Mouse (Mus musculus) MEL (cell line): ENCODE data around the gene Zfp638. TPM values are rescaled to one million over a fixed set of nuclear protein-coding genes. Genes with fewer than 3 reads are reported as not detected.

Source experiments
- DNase-seq: peaks from one replicate; pipeline ENCODE4 v3.0.0; 2011; ENCODE audit warnings: low read depth, low spot score
- H3K27ac ChIP-seq: 2 replicates; pipeline ENCODE4 v1.5.1; 2012; ENCODE audit warnings: low read depth, mild to moderate bottlenecking, control low read depth, low read length, moderate library complexity; ENCODE audit not compliant: control insufficient read depth
- H3K27me3 ChIP-seq, 2 experiments: fragments of 150-350 bp in 1 of 2; sonication (generic) in 1 of 2; 2 replicates each; pipeline ENCODE4 v1.6.1; 2012; ENCODE audit warnings: low read length in 2 of 2, mild to moderate bottlenecking in 2 of 2, improper control_type of control experiment in 1 of 2, moderate library complexity in 1 of 2; ENCODE audit not compliant: insufficient read depth in 2 of 2, control insufficient read depth in 1 of 2
- H3K36me3 ChIP-seq, 2 experiments: 2 replicates each; pipeline ENCODE4 v1.6.1; 2012 to 2014; ENCODE audit warnings: low read length in 2 of 2, improper control_type of control experiment in 1 of 2, inconsistent platforms in 1 of 2, mild to moderate bottlenecking in 1 of 2; ENCODE audit not compliant: insufficient read depth in 2 of 2, control insufficient read depth in 1 of 2
- H3K4me1 ChIP-seq, 2 experiments: fragments of 150-350 bp in 1 of 2; sonication (generic) in 1 of 2; 2 replicates each; pipeline ENCODE4 v1.6.1; 2012; ENCODE audit warnings: low read length in 2 of 2, improper control_type of control experiment in 1 of 2, mild to moderate bottlenecking in 1 of 2; ENCODE audit not compliant: insufficient read depth in 2 of 2, control insufficient read depth in 1 of 2
- H3K4me3 ChIP-seq, 2 experiments: fragments of 150-350 bp in 1 of 2; sonication (generic) in 1 of 2; 2 replicates each; pipeline ENCODE4 v1.5.1; 2012; ENCODE audit warnings: low read depth in 2 of 2, low read length in 2 of 2, mild to moderate bottlenecking in 2 of 2, moderate library complexity in 2 of 2, control low read depth in 1 of 2, improper control_type of control experiment in 1 of 2; ENCODE audit not compliant: control insufficient read depth in 1 of 2, insufficient read depth in 1 of 2
- H3K79me2 ChIP-seq: 2 replicates; pipeline ENCODE4 v1.6.1; 2012; ENCODE audit warnings: mild to moderate bottlenecking, low read length, moderate library complexity; ENCODE audit not compliant: control insufficient read depth, poor library complexity, insufficient read depth
- H3K9ac ChIP-seq: 2 replicates; pipeline ENCODE4 v1.6.1; 2012; ENCODE audit warnings: low read depth, mild to moderate bottlenecking, control low read depth, low read length, moderate library complexity; ENCODE audit not compliant: control insufficient read depth, poor library complexity, severe bottlenecking
- H3K9me3 ChIP-seq: fragments of 150-350 bp; sonication (generic); replicated peaks from 2 replicates; pipeline ENCODE4 v1.6.1; 2012; ENCODE audit warnings: mild to moderate bottlenecking, low read length, improper control_type of control experiment, moderate library complexity; ENCODE audit not compliant: insufficient read depth
- BHLHE40 ChIP-seq: IDR thresholded peaks from 2 replicates; pipeline ENCODE4 v1.6.1; 2012; ENCODE audit warnings: low read depth, mild to moderate bottlenecking, inconsistent platforms, low read length, improper control_type of control experiment, borderline replicate concordance
- CHD2 ChIP-seq: IDR thresholded peaks from 2 replicates; pipeline ENCODE4 v1.6.1; 2011; ENCODE audit warnings: low read length, improper control_type of control experiment
- CTCF ChIP-seq, 3 experiments: IDR thresholded peaks in 2 of 3; conservative IDR thresholded peaks in 1 of 3; 2 replicates each; pipeline ENCODE4 v1.5.1; 2011 to 2012; ENCODE audit warnings: low read length in 3 of 3, low read depth in 2 of 3, mild to moderate bottlenecking in 2 of 3, improper control_type of control experiment in 1 of 3, inconsistent platforms in 1 of 3, mixed read lengths in 1 of 3, moderate library complexity in 1 of 3; ENCODE audit not compliant: control insufficient read depth in 1 of 3, insufficient read depth in 1 of 3, poor library complexity in 1 of 3, severe bottlenecking in 1 of 3
- E2F4 ChIP-seq: IDR thresholded peaks from 2 replicates; pipeline ENCODE4 v1.6.1; 2011; ENCODE audit warnings: low read depth, low read length, improper control_type of control experiment, borderline replicate concordance
- ELF1 ChIP-seq: IDR thresholded peaks from 2 replicates; pipeline ENCODE4 v1.6.1; 2014; ENCODE audit warnings: low read depth, mild to moderate bottlenecking, inconsistent platforms, low read length, improper control_type of control experiment, moderate library complexity
- EP300 ChIP-seq, 2 experiments: IDR thresholded peaks; 2 replicates each; pipeline ENCODE4 v1.6.1; 2011; ENCODE audit warnings: improper control_type of control experiment in 2 of 2, low read length in 2 of 2, low read depth in 1 of 2, mild to moderate bottlenecking in 1 of 2
- GABPA ChIP-seq: IDR thresholded peaks from 2 replicates; pipeline ENCODE4 v1.6.1; 2012; ENCODE audit warnings: low read depth, mild to moderate bottlenecking, inconsistent platforms, low read length, improper control_type of control experiment, moderate library complexity
- GATA1 ChIP-seq: IDR thresholded peaks from 2 replicates; pipeline ENCODE4 v1.6.1; 2011; ENCODE audit warnings: low read depth, low read length, improper control_type of control experiment
- JUND ChIP-seq: IDR thresholded peaks from 2 replicates; pipeline ENCODE4 v1.6.1; 2011; ENCODE audit warnings: low read depth, mild to moderate bottlenecking, improper control_type of control experiment, low read length
- KAT2A ChIP-seq: conservative IDR thresholded peaks from 2 replicates; pipeline ENCODE4 v1.6.1; 2012; ENCODE audit warnings: low read depth, low read length, improper control_type of control experiment, inconsistent platforms
- MAFK ChIP-seq: IDR thresholded peaks from 2 replicates; pipeline ENCODE4 v1.6.1; 2011; ENCODE audit warnings: low read depth, mild to moderate bottlenecking, low read length, improper control_type of control experiment, borderline replicate concordance
- MAX ChIP-seq: IDR thresholded peaks from 2 replicates; pipeline ENCODE4 v1.6.1; 2011; ENCODE audit warnings: low read length, improper control_type of control experiment
- MAZ ChIP-seq: IDR thresholded peaks from 2 replicates; pipeline ENCODE4 v1.6.1; 2012; ENCODE audit warnings: low read depth, mild to moderate bottlenecking, inconsistent platforms, low read length, improper control_type of control experiment
- MEF2A ChIP-seq: IDR thresholded peaks from 2 replicates; pipeline ENCODE4 v1.6.1; 2014; ENCODE audit warnings: low read depth, mild to moderate bottlenecking, inconsistent platforms, low read length, improper control_type of control experiment; ENCODE audit not compliant: poor library complexity, insufficient replicate concordance, severe bottlenecking; ENCODE audit errors: extremely low read depth
- MYB ChIP-seq: IDR thresholded peaks from 2 replicates; pipeline ENCODE4 v1.6.1; 2011; ENCODE audit warnings: mild to moderate bottlenecking, low read depth, low read length, improper control_type of control experiment
- NELFE ChIP-seq: IDR thresholded peaks from 2 replicates; pipeline ENCODE4 v1.6.1; 2011; ENCODE audit warnings: low read depth, low read length, improper control_type of control experiment
- POLR2A ChIP-seq, 2 experiments: IDR thresholded peaks; 2 replicates each; pipeline ENCODE4 v1.6.1; 2011 to 2012; ENCODE audit warnings: low read length in 2 of 2, mild to moderate bottlenecking in 2 of 2, control low read depth in 1 of 2, improper control_type of control experiment in 1 of 2, low read depth in 1 of 2, moderate library complexity in 1 of 2; ENCODE audit not compliant: control insufficient read depth in 1 of 2, insufficient read depth in 1 of 2, poor library complexity in 1 of 2
- POLR2AphosphoS2 ChIP-seq: IDR thresholded peaks from 2 replicates; pipeline ENCODE4 v1.6.1; 2011; ENCODE audit warnings: low read length, improper control_type of control experiment
- POLR2AphosphoS5 ChIP-seq: IDR thresholded peaks from 2 replicates; pipeline ENCODE4 v1.6.1; 2012; ENCODE audit warnings: low read depth, borderline replicate concordance, mild to moderate bottlenecking, inconsistent platforms, low read length, moderate library complexity, mixed read lengths
- RCOR1 ChIP-seq: IDR thresholded peaks from 2 replicates; pipeline ENCODE4 v1.6.1; 2012; ENCODE audit warnings: low read depth, mild to moderate bottlenecking, inconsistent platforms, low read length, improper control_type of control experiment
- TBP ChIP-seq: IDR thresholded peaks from 2 replicates; pipeline ENCODE4 v1.8.0; 2011; ENCODE audit warnings: low read depth, low read length, improper control_type of control experiment
- UBTF ChIP-seq: IDR thresholded peaks from 2 replicates; pipeline ENCODE4 v1.6.1; 2012; ENCODE audit warnings: low read depth, mild to moderate bottlenecking, inconsistent platforms, low read length, improper control_type of control experiment, moderate library complexity, borderline replicate concordance; ENCODE audit not compliant: insufficient read depth
- USF1 ChIP-seq: IDR thresholded peaks from 2 replicates; pipeline ENCODE4 v1.6.1; 2014; ENCODE audit warnings: low read depth, mild to moderate bottlenecking, inconsistent platforms, low read length, improper control_type of control experiment, moderate library complexity
- USF2 ChIP-seq, 2 experiments: IDR thresholded peaks; 2 replicates each; pipeline ENCODE4 v1.6.1; 2011 to 2012; ENCODE audit warnings: improper control_type of control experiment in 2 of 2, low read length in 2 of 2, borderline replicate concordance in 1 of 2, inconsistent platforms in 1 of 2, low read depth in 1 of 2, mild to moderate bottlenecking in 1 of 2; ENCODE audit not compliant: insufficient read depth in 1 of 2
- ZC3H11A ChIP-seq: IDR thresholded peaks from 2 replicates; pipeline ENCODE4 v1.6.1; 2012; ENCODE audit warnings: low read depth, mild to moderate bottlenecking, inconsistent platforms, low read length, improper control_type of control experiment
- ZKSCAN1 ChIP-seq: IDR thresholded peaks from 2 replicates; pipeline ENCODE4 v1.6.1; 2012; ENCODE audit warnings: low read depth, mild to moderate bottlenecking, inconsistent platforms, low read length, improper control_type of control experiment, moderate library complexity
- ZMIZ1 ChIP-seq: IDR thresholded peaks from 2 replicates; pipeline ENCODE4 v1.6.1; 2012; ENCODE audit warnings: low read depth, mild to moderate bottlenecking, inconsistent platforms, low read length, improper control_type of control experiment, moderate library complexity
- ZNF384 ChIP-seq: IDR thresholded peaks from 2 replicates; pipeline ENCODE4 v1.6.1; 2012; ENCODE audit warnings: low read depth, mild to moderate bottlenecking, inconsistent platforms, low read length, improper control_type of control experiment
- polyA plus RNA-seq, 2 experiments: library from polyadenylated mRNA; stranded (reverse) in 1 of 2; unstranded in 1 of 2; fragments of >175 nt in 1 of 2; fragments of >200 nt in 1 of 2; gene quantifications; 2 replicates each; pipeline versions ENCODE4 v1.2.1 to v1.2.4; 2012; ENCODE audit warnings: low replicate concordance in 2 of 2, low read depth in 1 of 2; ENCODE audit not compliant: insufficient read length in 2 of 2, insufficient read depth in 1 of 2, missing spikeins in 1 of 2
- total RNA-seq: library from RNA; depleted of rRNA; stranded (reverse); fragments of 300-350 nt; gene quantifications from 2 replicates; pipeline ENCODE4 v1.2.3, GENCODE M21; 2012

Gene Zfp638
- total and polyA plus RNA-seq, 3 experiments: 50.1 to 69.0 (median 61.2) TPM

DNA sequence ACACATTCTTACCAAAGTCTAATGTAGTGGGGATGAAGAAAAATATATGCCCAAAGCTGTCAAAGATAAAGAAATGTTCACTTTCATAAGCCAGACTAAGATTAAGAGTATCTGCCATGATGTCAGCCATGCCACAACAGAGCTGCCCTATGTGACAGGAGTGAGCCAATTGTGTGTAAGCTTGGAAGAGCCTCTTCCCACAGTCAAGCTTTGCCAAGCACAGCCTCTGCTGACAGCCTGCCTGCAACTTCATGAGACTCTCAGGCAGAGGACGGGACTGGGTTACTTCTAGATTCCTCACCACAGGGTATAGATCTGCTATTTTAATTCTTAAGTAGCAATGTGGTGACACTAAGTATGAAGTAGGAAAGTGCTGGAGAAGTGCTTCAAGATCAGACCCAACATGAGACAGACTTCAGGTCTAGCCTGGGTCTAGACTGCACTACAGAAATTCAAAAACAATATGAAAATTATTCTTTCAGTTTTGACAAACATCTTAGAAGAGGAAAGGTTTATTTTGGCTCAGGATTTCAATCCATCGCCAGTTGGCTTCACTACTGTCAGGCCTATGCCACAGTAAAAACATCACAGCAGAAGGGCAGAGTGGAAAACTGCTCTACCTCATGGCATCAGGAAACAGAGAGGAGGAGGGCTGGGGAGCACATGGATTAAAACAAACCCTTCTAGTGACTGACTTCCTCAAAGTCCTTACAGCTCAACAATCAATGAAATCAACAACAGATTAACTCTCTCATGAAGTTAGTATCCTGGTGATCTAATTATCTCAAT lies 46.0 kb upstream of the Zfp638 start:
- Histone ChIP-seq H3K9me3 (no peaks in the 10 kb centered on the region), H3K79me2 (no peaks in the 10 kb centered on the region), H3K4me1 (no peaks in the 10 kb centered on the region; a peak in 1 of 4 replicates)
- no peak for DNase-seq
- TF ChIP-seq USF1 (no peak), TBP (no peak), POLR2A (IDR thresholded peaks at IDR 0.05; ENCODE audit: control insufficient read depth in 1 of 2, insufficient read depth in 1 of 2, low read depth in 1 of 2, low read length in 2 of 2, poor library complexity in 1 of 2) (no peak), ZKSCAN1 (no peak), UBTF (no peak), MAX (no peak), RCOR1 (no peak), POLR2AphosphoS5 (no peak), ZNF384 (no peak), ELF1 (no peak), JUND (no peak), KAT2A (no peak), EP300 (IDR thresholded peaks at IDR 0.05; ENCODE audit: low read depth in 1 of 2, low read length in 2 of 2) (no peak), NELFE (no peak), E2F4 (no peak), CTCF (IDR thresholded peaks at IDR 0.05 in 2 of 3, conservative IDR thresholded peaks at IDR 0.05 in 1 of 3; ENCODE audit: control insufficient read depth in 1 of 3, insufficient read depth in 1 of 3, low read depth in 2 of 3, low read length in 3 of 3, poor library complexity in 1 of 3, severe bottlenecking in 1 of 3) (no peak), ZMIZ1 (no peak), MEF2A (no peak), BHLHE40 (no peak)
- TF ChIP-seq, all 39 proteins: peak for 0
- 0 out of 4 replicates have a peak, but pooled peaks cover 0 to 4% of the 10 kb centered on the region in 2 experiments for H3K36me3 ChIP-seq
- no peak overlapping the region for H3K27ac ChIP-seq
- H3K27me3 ChIP-seq: no peaks in the 10 kb centered on the region
- H3K9ac ChIP-seq: no peak overlapping the region
- no peak overlapping the region for H3K4me3 ChIP-seq

DNA sequence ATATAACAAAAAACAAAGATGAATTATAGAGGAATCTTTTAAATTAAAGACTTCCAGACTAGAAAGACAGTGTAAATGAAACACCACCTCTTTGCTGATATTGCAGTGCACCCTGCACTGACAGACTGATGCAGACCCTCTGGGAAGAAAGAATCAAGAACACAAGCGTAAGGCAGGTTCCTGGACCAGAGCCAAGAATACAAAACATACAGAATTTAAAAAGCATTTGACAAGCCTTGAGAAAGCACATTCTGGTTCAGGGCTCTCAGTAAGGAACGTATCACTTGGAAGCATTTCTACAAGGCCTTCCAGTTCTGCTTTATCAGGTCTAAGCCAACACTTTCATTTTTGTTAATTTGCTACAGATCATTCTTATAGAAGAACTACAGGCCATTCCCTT lies 45.1 kb upstream of the Zfp638 start:
- no peak overlapping the region for H3K9ac ChIP-seq
- H3K4me1 ChIP-seq: no peaks in the 10 kb centered on the region; a peak in 1 of 4 replicates
- H3K79me2 ChIP-seq: no peaks in the 10 kb centered on the region
- no peak for DNase-seq
- H3K9me3 ChIP-seq: no peaks in the 10 kb centered on the region
- H3K27ac ChIP-seq: no peak overlapping the region
- no peak overlapping the region for H3K4me3 ChIP-seq
- 0 out of 4 replicates have a peak, but pooled peaks cover 0 to 4% of the 10 kb centered on the region in 2 experiments for H3K36me3 ChIP-seq
- TF ChIP-seq USF2 (IDR thresholded peaks at IDR 0.05; ENCODE audit: borderline replicate concordance in 1 of 2, insufficient read depth in 1 of 2, low read depth in 1 of 2, low read length in 2 of 2) (no peak), POLR2AphosphoS2 (no peak), CHD2 (no peak), TBP (no peak), MAZ (no peak), CTCF (IDR thresholded peaks at IDR 0.05 in 2 of 3, conservative IDR thresholded peaks at IDR 0.05 in 1 of 3; ENCODE audit: control insufficient read depth in 1 of 3, insufficient read depth in 1 of 3, low read depth in 2 of 3, low read length in 3 of 3, poor library complexity in 1 of 3, severe bottlenecking in 1 of 3) (no peak), E2F4 (no peak), NELFE (no peak), ZC3H11A (no peak), BHLHE40 (no peak), GATA1 (no peak), MAFK (no peak), UBTF (no peak), POLR2A (IDR thresholded peaks at IDR 0.05; ENCODE audit: control insufficient read depth in 1 of 2, insufficient read depth in 1 of 2, low read depth in 1 of 2, low read length in 2 of 2, poor library complexity in 1 of 2) (no peak), GABPA (no peak), MYB (no peak)
- TF ChIP-seq, all 39 proteins: peak for 0
- H3K27me3 ChIP-seq: no peaks in the 10 kb centered on the region
